Mouse (Mus musculus) intestine, embryonic 15.5 days (tissue): ENCODE measurements around the gene Ifnar2. TPM values are rescaled to one million over a fixed set of nuclear protein-coding genes. Genes with fewer than 3 reads are reported as not detected.

Experiments
- polyA plus RNA-seq: library from polyadenylated mRNA; unstranded; fragments of >200 nt; fragmentation: Nextera tagmentation; extraction: Ambion mirVana; gene quantifications from 2 replicates; pipeline ENCODE4 v1.2.1, GENCODE M21; 2015

Gene Ifnar2
- polyA plus RNA-seq, 1 experiment from 2014 or later = 44.5 TPM

Other genes starting within 250 kb of the Ifnar2 start
- gene Olig2, start 147.3 kb upstream of the Ifnar2 start, polyA plus RNA-seq = not detected in 2 replicates
- 0.13 TPM in 1 of 2 replicates, not detected in the other for gene Olig1, start 103.0 kb upstream of the Ifnar2 start, polyA plus RNA-seq
- gene Gm21970, start 18.9 kb downstream of the Ifnar2 start, polyA plus RNA-seq = not detected in 2 replicates
- 64.8 and 74.4 TPM in 2 replicates for gene Il10rb, start 33.4 kb downstream of the Ifnar2 start, polyA plus RNA-seq
- gene Ifnar1, start 112.5 kb downstream of the Ifnar2 start, polyA plus RNA-seq = 40.1 and 42.0 TPM in 2 replicates
- 76.4 and 90.6 TPM in 2 replicates for gene Ifngr2, start 174.3 kb downstream of the Ifnar2 start, polyA plus RNA-seq
- gene Tmem50b, start 225.0 kb downstream of the Ifnar2 start, polyA plus RNA-seq = 31.7 and 32.2 TPM in 2 replicates
- 2.1 and 2.5 TPM in 2 replicates for gene Dnajc28, start 246.2 kb downstream of the Ifnar2 start, polyA plus RNA-seq